Mouse (Mus musculus) 3T3-L1 (cell line): ENCODE results near the gene Adamts4.
"Not testable (repeated sequence)": the region's sequence is repeated elsewhere in the genome, so short reads cannot be mapped to it uniquely, and the experiment has no call there.

Experiments used
- DNase-seq: peaks from one replicate; pipeline ENCODE4 v3.0.0-alpha.2; 2015; ENCODE audit warnings: low read depth, low spot score

Gene Adamts4

DNA sequence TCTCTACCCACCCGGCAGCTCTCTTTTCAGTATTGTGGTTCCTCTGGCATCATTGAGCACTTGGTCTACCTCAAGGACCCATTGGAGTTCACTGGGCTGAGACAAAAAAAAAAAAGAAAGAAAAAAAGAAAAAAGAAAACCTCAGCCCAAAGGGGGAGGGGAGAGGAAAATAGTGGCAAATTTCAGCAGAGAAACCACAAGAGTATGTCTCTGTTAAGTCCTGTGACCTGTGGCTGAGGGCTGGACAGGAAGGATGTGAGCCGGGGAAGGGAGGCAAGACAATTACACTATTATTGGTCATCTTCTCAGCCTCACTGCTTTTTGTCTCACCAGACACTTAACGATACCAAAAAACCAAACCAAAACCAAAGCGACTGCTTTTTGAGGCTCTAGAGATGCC is 18.4 kb upstream of the Adamts4 start:
- DNase-seq, result no peak

DNA sequence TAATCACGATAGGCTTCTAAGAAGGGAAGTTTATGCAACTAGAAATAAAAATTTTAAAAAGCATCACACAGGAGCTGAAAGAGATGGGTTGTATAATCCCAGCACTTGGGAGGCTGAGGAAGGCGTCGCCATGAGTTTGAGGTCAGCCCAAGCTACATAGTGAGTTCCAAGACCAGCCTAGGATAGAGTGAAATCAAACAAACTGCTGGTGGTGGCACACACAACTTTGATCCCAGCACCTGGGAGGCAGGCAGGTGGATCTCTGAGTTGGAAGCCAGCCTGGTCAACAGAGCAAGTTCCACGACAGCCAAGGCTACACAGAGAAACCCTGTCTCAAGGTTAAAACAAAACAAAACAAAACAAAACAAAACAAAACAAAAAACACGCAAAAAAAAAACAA is 17.9 kb upstream of the Adamts4 start:
- DNase-seq, result no peak

DNA sequence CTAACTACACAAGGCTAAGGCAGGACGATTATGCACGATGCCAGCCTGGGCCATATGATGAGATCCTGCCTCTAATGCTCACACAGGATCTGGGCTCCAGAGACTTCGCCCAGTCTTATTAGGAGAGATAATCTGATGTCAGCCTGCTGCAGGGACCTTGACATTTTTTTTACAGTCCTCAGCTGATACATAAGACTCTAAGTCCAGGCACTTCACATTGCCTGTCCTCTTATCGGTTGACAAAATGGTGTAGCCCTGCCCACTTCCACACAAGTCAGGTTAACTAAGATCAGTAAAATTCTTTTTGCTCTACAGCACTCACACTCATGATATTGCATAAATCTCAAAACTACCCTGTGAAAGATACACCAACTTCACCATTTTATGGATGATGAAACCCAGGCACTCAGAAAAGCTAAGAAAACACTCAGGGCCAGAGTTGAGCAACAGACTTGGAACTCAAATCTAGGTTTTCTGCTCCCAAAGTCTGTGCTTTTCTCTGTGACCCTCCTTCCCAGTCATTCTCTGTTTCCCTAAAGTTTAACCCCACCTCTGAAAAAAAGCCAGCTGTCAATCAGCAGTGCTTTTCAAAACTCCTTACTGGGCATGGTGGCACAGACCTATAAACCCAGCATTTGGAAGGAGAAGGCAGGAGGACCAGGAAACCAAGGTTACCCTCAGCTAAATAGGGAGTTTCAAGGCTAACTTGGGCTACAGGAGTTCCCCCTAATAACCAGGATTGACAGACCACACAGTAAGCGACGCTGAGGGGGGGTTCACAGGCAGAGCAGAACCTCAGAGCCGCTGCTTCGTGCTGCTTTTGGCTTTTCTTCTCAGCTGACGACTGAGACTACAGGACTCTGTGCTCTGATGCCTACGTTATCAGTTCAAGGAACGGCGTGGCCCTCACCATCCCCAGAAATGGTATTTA is 17.2 kb upstream of the Adamts4 start:
- DNase-seq, result no peak

DNA sequence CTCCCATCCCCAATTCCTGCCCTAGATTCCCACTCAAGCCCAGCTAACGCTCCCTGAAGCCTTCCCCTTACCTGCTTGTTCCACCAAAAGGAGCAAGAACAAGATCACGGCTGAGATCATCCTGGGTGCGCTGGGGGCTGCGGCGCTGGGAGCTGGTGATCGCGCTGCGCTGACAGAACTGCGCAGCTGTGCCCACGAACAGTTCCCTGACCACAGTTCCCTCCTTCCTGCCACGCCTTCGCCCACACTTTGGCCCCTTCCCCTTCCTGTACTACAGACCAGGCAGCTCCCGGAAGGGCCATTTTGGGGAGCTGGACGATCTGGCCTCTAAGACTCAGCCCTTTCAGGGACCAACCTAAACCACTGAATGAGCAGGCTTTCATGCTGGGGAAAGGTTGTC is 16.1 kb upstream of the Adamts4 start, which contains the start of gene Fcer1g:
TSS of gene Fcer1g (minus strand) at position 240 of the 400 bp plus-strand sequence.
- no peak for DNase-seq

- DNase-seq, result no peak
Measured at GRCm38 (mm10) chr1:171234538-171234937, 15.7 kb upstream of the Adamts4 start.

DNA sequence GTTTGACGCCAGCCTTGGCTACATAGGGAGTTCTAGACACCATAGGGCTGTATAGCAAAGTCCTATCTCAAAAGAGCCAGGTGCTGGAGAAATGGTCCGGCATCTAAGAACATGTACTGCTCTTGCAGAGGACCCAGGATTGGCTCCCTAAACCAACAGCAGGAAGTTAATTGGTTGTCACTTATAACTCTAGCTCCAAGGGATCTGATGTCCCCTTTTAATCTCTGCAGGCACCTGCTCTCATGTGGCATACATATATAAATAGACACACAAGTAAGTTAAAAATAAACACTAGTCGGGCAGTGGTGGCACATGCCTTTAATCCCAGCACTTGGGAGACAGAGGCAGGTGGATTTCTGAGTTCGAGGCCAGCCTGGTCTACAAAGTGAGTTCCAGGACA is 14.4 kb upstream of the Adamts4 start:
- DNase-seq, result no peak

DNA sequence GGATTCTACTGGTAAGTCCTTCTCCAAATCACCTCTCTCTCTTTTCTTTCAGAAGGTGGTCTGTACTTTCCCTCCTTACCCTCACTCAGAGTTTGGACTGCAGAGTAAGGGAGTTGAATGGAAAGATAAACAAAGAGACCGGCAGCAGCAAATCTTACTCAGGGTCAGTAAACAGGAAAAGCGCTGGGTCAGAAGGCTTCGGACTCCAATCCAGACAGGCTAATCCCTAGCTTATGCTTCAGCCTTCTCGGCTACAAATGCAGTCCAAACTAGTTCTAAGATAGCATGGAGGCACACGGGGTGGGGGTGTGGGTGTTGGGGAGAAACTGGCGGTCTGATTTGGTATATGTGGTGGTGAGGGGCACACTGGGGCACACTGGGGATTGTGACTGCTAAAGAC is 12.8 kb upstream of the Adamts4 start:
- DNase-seq, result no peak

GRCm38 (mm10) chr1:171238463-171238862 is 11.8 kb upstream of the Adamts4 start:
- peak; percentile 69 for DNase-seq

DNA sequence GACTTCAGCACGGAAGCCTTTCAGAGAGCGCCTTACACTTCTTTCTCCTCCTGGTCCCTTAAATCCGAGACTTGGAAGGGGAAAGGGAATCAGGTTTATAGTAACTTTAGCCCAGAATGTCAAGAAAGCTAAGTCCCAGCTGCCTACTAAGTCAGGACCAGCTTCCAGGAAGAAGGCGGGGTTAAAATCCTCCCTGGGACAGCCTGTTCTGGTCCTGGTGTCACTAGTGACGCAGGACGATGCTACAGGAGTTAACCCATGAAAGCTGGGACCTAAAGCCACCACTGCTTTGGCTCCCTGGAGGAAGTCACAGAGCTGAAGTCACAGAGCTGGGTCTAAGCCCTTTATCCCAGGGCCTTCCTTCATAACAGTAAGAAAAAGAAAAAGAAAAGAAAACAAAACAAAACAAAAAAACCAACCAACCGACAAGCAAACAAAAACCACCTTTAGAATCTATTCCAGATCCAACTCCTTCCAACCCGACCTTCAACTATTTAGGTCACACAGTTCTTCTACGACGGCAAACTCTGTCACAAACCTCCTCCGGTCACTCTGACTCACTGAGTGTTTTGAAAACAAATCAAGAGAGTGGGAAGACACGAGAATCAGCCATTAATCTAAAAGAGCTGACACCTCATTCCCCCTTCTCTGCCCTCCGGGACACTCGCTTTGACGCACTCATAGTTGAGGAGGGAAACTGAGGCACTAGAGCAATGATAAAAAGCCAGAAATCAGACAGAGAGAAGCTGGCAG is 10.1 kb upstream of the Adamts4 start:
- no peak for DNase-seq

DNA sequence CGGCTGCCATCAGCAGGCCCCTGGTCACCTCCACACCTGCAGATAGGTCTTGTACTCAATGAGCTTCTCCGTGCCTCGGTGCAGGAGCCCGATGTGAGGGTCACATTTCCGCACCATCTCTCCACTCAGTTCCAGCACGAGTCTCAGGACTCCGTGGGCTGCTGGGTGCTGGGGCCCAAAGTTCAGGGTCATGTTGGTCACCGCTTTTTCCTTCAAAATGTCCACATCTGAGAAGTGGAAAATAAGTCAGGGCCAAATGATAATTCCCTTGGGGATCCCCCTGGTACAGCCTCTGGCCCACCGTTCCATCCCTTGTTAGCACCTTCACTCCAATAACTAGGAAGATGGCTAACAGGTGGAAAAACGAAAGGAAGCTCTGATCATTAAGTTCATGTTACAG is 9.3 kb upstream of the Adamts4 start:
- DNase-seq, result no peak

DNA sequence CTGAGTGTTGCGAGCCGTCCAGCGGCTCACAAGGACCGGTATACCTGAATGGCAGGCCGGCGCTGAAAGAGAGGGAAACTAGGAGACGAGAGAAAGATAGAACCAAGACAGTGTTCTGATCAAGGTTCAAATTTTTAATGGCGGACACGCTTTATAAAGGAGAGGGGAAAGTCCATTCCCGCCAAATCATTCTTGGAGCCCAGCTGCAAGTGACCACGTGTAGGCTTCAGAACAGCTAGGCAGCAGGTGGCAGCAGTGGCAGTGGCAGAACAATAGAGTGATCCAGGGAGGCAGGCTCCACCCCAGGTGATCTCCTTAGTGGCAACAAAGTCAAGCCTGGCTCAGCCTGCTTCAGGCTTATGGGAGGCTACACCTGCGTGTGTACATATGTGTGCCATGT is 8.3 kb upstream of the Adamts4 start:
- DNase-seq, result not testable (repeated sequence)

GRCm38 (mm10) chr1:171245353-171245752 is 4.9 kb upstream of the Adamts4 start:
- DNase-seq, result peak; percentile 70

GRCm38 (mm10) chr1:171246709-171247452 is 3.3 kb upstream of the Adamts4 start:
- DNase-seq, result peak; percentile 99

GRCm38 (mm10) chr1:171247453-171247841 is 2.8 kb upstream of the Adamts4 start:
- DNase-seq, result peak; percentile 68

- DNase-seq, result peak; percentile 54
Measured at GRCm38 (mm10) chr1:171247916-171248315, 2.3 kb upstream of the Adamts4 start.

GRCm38 (mm10) chr1:171248386-171249226 is 1.6 kb upstream of the Adamts4 start:
- peak; percentile 47 for DNase-seq

- no peak for DNase-seq
Measured at GRCm38 (mm10) chr1:171250680-171251593, 716 bp downstream of the Adamts4 start, which contains the start of gene Ndufs2. TSS of gene Ndufs2 (minus strand) at chr1:171251388.

GRCm38 (mm10) chr1:171251594-171252324 is 1.5 kb downstream of the Adamts4 start:
- peak; percentile 57 for DNase-seq

DNA sequence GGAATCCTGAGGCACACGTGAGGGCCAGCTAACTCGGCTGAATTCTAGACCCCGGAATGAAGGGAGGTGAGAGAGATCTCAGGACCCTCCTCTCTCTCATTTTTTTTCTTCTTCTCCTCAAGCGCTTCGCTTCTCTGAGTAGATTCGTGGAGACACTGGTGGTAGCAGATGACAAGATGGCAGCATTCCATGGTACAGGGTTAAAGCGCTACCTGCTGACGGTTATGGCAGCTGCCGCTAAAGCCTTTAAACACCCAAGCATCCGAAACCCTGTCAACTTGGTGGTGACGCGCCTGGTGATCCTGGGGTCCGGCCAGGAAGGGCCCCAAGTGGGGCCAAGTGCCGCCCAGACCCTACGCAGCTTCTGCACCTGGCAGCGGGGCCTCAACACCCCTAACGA is 2.2 kb downstream of the Adamts4 start:
- no peak for DNase-seq
